Mouse (Mus musculus) lung, adult 2 months (tissue): Measurements from ENCODE around the gene Fam131c. TPM values are rescaled to one million over a fixed set of nuclear protein-coding genes. Genes with fewer than 3 reads are reported as not detected.

Experiments used
- DNase-seq: peaks from one replicate; pipeline ENCODE4 v3.0.0; 2022
- H3K4me1 ChIP-seq: fragments of 200-500 bp; 2 replicates; pipeline ENCODE4 v1.6.1; 2011; ENCODE audit warnings: low read length; ENCODE audit not compliant: control insufficient read depth, insufficient read depth
- H3K4me3 ChIP-seq: fragments of 200-500 bp; replicated peaks from 2 replicates; pipeline ENCODE3; 2011; ENCODE audit warnings: low read depth, mild to moderate bottlenecking, control low read depth, low read length; ENCODE audit errors: extremely low read depth
- CTCF ChIP-seq: fragments of 200-500 bp; IDR thresholded peaks from 2 replicates; pipeline ENCODE4 v1.5.1; 2011; ENCODE audit warnings: mild to moderate bottlenecking, low read length, control low read depth; ENCODE audit not compliant: insufficient read depth
- POLR2A ChIP-seq: fragments of 200-500 bp; IDR thresholded peaks from 2 replicates; pipeline ENCODE4 v1.6.1; 2011; ENCODE audit warnings: low read depth, mild to moderate bottlenecking, control low read depth, low read length, borderline replicate concordance; ENCODE audit errors: extremely low read depth
- WGBS: fragments of 180-500 bp; shearing (Covaris S2); methylation state at CpG from one replicate; pipeline ENCODE4 v1.1.7; 2018; 5-methylcytosine and 5-hydroxymethylcytosine counted together
- polyA plus RNA-seq: library from polyadenylated mRNA; depleted of rRNA; stranded (reverse); fragments of >200 nt; gene quantifications from 2 replicates; pipeline ENCODE4 v1.2.3, GENCODE M21; 2012

Fam131c gene
- polyA plus RNA-seq, 1 experiment = 2.1 TPM

DNA sequence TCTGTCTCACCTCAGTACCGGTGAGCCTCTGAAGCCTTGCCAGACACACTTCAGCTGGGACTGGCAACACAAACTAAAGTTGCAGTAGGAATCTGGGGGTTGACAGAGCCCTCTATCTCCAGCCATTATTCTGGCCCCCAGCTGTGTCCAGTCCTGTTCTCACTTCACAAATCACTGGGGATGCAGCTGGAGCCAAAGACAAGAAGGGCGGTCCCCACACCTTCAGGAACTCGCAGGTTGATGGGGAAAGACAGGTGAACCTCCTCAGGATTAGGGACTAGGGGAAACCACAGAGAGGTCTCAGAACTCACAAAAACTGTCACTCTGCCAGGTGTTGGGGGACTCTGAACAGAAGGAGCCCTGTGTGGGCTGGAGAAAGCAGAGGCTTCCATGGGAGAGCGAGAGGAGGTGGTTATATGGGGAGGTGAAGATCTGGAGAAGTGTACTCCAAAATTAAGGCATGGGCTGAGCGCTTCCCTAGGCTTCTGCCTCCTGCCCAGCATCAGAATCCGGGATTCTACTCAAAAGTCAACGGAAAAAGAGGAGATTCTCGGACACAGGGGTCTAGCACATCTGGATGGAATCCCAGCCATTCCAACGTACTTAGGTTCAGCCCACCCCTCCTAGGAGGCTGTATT lies 52.3 kb downstream of the Fam131c start, which contains the start of gene Hspb7:
TSS of gene Hspb7 (plus strand) at position 588 of the 638 bp plus-strand sequence.
- TF ChIP-seq CTCF (no peak), POLR2A (no peak)
- WGBS = 59% methylated on average over 9 of the region's 9 CpGs
- DNase-seq = no peak
- no peaks in the 10 kb centered on the region; the same call in 1 of the 2 replicates for H3K4me1 ChIP-seq
- no peak within 1 kb of the TSS for H3K4me3 ChIP-seq

- no peak overlapping the region for H3K4me3 ChIP-seq
- peaks cover 1% of the 10 kb centered on the region for H3K4me1 ChIP-seq
- WGBS = 51% methylated on average over 9 of the region's 9 CpGs
- DNase-seq = no peak
- no peak for TF ChIP-seq POLR2A
- TF ChIP-seq CTCF = no peak
Measured at GRCm38 (mm10) chr4:141420886-141421285, 52.9 kb downstream of the Fam131c start.

DNA sequence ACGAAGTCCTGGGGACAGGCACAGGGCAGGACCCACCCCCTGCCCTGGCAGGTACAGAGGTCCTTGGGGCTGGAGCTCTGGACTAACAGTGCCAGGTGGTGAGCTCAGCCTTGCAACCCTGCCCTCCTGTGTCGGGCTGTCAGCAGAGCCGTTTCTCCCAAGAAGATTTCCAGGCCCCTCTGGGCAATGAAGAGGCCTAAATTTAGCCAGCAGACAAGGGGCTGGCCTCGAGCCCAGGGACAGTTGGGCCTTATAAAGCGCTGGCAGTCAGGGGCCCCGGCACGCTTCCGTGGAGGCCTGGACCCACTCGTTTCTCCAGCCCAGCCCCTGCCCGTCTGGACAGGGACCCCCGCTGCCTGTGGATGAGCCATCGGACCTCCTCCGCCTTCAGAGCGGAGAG lies 53.4 kb downstream of the Fam131c start:
- DNase-seq = no peak
- H3K4me1 ChIP-seq = peaks cover 3% of the 10 kb centered on the region
- 47% methylated on average over 14 of the region's 14 CpGs for WGBS
- no peak overlapping the region for H3K4me3 ChIP-seq
- no peak for TF ChIP-seq CTCF
- TF ChIP-seq POLR2A = no peak

DNA sequence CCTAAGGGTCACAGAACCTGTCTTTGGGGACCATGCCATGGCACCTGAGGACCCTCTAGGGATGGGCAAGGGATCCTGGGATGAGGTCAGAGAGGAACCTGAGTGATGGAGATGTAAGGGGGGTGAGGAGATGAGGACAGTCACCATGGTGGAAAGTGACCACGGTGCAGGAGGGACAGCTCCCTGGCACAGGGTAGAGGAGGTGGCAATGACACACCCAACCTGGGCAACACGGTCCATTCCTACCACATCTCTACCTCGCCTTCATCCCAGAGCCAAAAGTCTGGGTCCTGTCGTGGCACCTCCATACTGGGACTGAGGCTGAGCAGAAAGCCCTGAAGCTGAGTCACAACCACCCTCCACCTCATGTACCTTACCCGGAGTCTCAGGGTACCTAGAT lies 54.8 kb downstream of the Fam131c start:
- 75% methylated on average over 5 of the region's 5 CpGs for WGBS

GRCm38 (mm10) chr4:141423288-141423687 lies 55.3 kb downstream of the Fam131c start:
- Histone ChIP-seq H3K4me1 (peaks cover 3% of the 10 kb centered on the region), H3K4me3 (no peak overlapping the region)
- 70% methylated on average over 5 of the region's 5 CpGs for WGBS
- no peak for TF ChIP-seq POLR2A
- no peak for TF ChIP-seq CTCF
- DNase-seq = no peak

More for the DNA sequence above, 54.8 kb downstream of the Fam131c start:
- DNase-seq = no peak
- TF ChIP-seq CTCF = no peak
- TF ChIP-seq POLR2A = 0 out of 2 replicates have a peak, but pooled peaks have one; percentile 5
- Histone ChIP-seq H3K4me1 (peaks cover 3% of the 10 kb centered on the region), H3K4me3 (no peak overlapping the region)

DNA sequence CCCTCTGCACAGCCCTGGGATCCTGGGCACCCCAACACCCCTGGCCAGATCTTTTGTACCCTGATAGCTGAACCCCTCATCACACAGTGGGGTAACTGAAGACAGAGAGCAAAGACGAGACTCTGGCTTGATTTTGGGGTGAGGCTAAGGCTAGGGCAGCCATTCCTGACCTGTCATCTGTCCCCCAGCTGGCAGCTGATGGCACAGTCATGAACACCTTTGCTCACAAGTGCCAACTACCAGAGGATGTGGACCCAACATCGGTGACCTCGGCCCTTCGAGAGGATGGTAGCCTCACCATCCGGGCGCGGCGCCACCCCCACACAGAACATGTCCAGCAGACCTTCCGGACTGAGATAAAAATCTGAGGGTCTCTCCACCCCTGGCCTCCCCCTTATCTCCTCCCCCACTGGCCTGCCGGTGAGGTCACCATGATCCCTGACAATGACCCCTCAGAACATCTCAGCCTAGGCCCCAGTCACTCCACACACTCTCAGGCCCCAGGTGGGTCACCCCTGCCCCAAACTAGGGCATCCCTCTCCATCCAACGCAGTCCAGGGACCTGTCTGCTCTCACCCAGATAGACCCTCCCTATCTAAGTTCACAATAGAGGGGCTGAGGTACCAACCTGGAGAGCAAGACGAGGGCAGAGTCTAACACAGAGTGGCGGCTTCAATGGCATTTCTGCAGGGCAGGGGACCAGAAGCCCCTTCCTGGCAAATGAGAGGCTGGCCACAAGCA lies 55.8 kb downstream of the Fam131c start:
- 83% methylated on average over 13 of the region's 13 CpGs for WGBS
- no peak overlapping the region for H3K4me3 ChIP-seq
- TF ChIP-seq CTCF = no peak
- no peak for TF ChIP-seq POLR2A

DNA sequence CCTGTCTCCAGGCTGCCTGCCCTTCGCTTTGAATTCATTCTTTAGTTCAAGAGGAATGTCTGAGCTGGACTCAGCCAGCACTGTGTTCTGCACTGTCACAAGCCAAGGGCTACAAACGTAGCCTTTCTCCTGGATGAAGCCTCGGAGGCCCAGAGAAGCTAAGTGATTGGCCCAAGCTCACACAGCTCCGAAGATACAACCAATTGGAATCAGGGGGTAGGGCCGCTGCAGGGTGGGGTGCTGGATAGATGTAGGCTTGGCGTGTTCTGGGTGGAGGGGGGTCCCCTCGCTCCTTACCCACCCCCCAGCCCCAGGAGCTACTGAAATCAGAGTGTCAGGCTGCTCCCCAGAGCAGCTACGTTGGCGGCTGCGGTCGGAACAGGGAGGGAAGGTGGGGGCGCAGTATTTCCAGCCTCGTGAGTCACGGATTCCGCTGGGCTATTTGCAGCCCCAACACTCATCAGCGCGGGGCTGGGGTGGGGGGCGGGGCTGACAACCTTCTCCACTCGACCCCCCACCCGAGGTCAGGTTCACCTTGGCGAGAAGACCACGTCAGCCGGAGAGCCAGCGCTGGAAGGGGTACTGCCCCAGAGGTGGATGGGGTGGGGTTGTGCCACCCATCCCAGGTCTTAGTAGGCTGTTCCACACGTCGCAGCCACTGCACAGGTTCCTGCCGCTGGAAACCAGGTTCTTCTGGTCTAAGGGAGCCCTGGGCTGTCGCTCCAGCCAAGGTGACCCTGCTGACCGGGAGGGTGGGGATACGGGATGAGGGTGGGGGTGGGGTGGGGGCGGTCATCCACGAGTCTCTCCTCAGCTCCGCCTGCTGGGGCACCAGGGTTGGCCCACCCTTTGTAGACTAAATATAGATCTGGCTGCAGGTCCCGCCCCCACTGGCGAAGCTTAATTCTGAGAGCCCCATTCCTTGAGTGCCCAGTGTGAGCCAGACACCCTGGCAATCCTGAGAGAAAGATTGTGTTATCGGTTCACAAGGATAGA lies 57.8 kb downstream of the Fam131c start:
- TF ChIP-seq CTCF (no peak), POLR2A (no peak)
- WGBS = 4% methylated on average over 35 of the region's 36 CpGs
- DNase-seq = no peak
- Histone ChIP-seq H3K4me1 (peaks cover 3% of the 10 kb centered on the region), H3K4me3 (peak overlapping the region; percentile 27)

More for the DNA sequence above, 55.8 kb downstream of the Fam131c start:
- no peak for DNase-seq
- H3K4me1 ChIP-seq = peaks cover 3% of the 10 kb centered on the region

GRCm38 (mm10) chr4:141426796-141427745 lies 59.1 kb downstream of the Fam131c start:
- H3K4me3 ChIP-seq = no peak overlapping the region
- WGBS = 65% methylated on average over 10 of the region's 10 CpGs
- DNase-seq = no peak
- H3K4me1 ChIP-seq = peaks cover 3% of the 10 kb centered on the region
- TF ChIP-seq CTCF (no peak), POLR2A (no peak)
